Mouse (Mus musculus): Measurements from ENCODE around the gene Mgat5. TPM values are rescaled to one million over a fixed set of nuclear protein-coding genes. Genes with fewer than 3 reads are reported as not detected.

Gene Mgat5
- polyA plus RNA-seq, 1 experiment: 22.7 TPM

DNA sequence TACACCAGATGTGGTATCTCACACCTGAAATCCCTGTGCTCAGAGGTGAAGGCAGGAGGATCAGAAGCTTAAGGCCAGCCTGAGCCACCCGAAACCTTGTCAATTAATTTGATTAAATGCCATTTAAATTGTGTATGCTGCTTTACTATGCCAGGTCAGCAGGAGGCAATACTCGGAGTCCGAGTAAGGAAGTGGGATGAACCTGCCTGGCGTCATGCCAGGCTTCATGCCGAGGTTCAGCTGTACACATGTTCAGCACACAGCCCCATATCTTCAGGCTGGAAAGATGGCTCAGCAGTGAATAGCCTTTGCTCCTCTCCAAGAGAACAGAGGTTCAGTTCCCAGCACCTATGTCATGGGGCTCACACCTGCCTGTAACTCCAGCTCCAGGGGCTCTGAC lies 331.6 kb downstream of the Mgat5 start:
- H3K4me3 ChIP-seq (ENCODE audit: insufficient read depth, low read length): no peak overlapping the region
- no peaks in the 10 kb centered on the region for H3K4me1 ChIP-seq (ENCODE audit: control insufficient read depth, insufficient read depth, low read length)
- TF ChIP-seq CTCF (IDR thresholded peaks at IDR 0.05; ENCODE audit: low read depth, low read length) (no peak), POLR2A (IDR thresholded peaks at IDR 0.05; ENCODE audit: borderline replicate concordance, low read depth, low read length) (no peak)
- no peak overlapping the region for H3K27ac ChIP-seq (ENCODE audit: insufficient read depth, low read depth, low read length)

- H3K4me1 ChIP-seq (ENCODE audit: control insufficient read depth, insufficient read depth, low read length): no peaks in the 10 kb centered on the region
- no peak for TF ChIP-seq POLR2A (IDR thresholded peaks at IDR 0.05; ENCODE audit: borderline replicate concordance, low read depth, low read length)
- no peak for TF ChIP-seq CTCF (IDR thresholded peaks at IDR 0.05; ENCODE audit: low read depth, low read length)
- H3K4me3 ChIP-seq (ENCODE audit: insufficient read depth, low read length): no peak overlapping the region
Measured at GRCm38 (mm10) chr1:127537204-127538038, 332.6 kb downstream of the Mgat5 start.

More at GRCm38 (mm10) chr1:127537204-127538038, 332.6 kb downstream of the Mgat5 start:
- no peak overlapping the region for H3K27ac ChIP-seq (ENCODE audit: insufficient read depth, low read depth, low read length)
